Mouse (Mus musculus): ENCODE data around the gene Inpp5k. TPM values are rescaled to one million over a fixed set of nuclear protein-coding genes. Genes with fewer than 3 reads are reported as not detected.
"Not testable (repeated sequence)": the region's sequence is repeated elsewhere in the genome, so short reads cannot be mapped to it uniquely, and the experiment has no call there.

Gene Inpp5k
- total RNA-seq, 1 experiment from 2014 or later: 36.3 TPM

DNA sequence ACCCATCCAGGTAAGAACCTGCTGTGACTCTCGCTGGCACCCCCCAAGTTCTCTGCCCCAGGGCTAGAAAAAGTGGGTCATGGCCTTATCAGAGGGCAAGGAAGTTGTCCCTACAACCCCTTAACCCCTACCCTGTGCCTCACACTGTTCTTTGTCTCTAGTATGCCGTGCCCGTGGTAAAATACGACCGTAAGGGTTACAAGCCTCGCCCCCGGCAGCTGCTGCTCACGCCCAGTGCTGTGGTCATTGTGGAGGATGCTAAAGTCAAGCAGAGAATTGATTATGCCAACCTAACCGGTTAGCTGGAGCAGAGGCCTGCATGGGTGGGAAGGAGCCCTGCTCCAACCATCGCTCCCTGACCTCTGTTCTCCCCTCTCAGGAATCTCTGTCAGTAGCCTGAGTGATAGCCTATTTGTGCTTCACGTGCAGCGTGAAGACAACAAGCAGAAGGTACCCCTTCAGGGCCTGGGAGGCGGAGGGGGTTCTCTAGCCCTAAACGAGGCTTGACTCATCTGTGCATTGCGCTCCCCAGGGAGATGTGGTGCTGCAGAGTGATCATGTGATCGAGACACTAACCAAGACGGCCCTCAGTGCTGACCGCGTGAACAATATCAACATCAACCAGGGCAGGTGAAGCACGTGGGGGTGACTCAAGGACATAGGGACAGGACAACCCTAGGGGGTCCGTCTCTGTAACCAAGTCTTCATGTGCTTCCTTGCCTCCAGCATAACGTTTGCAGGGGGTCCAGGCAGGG is 40.8 kb downstream of the Inpp5k start:
- ATAC-seq (replicated peaks; ENCODE audit: low read depth, poor library complexity, severe bottlenecking): no peak

DNA sequence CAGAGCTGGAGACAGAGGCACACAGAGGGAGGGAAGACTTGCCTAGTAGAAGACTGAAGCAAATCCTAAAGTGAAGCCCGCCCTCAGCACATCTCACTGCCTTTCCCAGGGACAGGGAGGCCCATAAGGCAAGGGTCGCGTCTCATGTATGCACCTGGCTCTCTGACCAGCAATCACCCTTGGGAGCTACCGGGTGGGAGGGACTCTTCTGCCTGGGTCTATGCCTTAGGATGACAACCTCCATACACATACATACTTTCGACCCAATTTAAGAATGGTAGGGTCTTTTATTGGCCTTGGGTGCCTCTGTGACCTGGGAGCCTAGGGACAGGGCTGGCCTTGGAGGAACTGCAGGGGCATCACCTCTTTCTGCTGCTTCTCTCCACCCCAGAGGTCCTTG is 42.6 kb downstream of the Inpp5k start:
- no peak for ATAC-seq (replicated peaks; ENCODE audit: low read depth, poor library complexity, severe bottlenecking)

DNA sequence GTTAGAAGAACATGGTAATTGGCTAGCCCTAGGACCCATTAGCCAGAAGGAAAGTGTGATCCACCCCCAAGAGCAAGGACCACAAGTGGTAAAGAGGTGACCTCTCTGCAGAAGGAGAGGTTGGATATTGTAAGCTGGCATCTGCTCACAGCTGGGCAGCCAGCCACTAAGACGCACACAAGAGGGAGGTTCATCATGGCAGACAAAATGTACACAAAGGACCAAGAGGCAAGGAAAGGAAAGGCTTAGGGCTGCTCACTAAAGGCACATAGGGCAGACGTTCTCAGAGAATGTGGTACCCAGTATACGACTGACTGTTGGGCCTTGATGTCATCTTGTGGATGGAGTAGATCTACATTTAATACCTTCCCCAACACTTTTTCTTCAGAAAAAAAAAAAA is 44.1 kb downstream of the Inpp5k start:
- ATAC-seq (replicated peaks; ENCODE audit: low read depth, poor library complexity, severe bottlenecking): no peak

DNA sequence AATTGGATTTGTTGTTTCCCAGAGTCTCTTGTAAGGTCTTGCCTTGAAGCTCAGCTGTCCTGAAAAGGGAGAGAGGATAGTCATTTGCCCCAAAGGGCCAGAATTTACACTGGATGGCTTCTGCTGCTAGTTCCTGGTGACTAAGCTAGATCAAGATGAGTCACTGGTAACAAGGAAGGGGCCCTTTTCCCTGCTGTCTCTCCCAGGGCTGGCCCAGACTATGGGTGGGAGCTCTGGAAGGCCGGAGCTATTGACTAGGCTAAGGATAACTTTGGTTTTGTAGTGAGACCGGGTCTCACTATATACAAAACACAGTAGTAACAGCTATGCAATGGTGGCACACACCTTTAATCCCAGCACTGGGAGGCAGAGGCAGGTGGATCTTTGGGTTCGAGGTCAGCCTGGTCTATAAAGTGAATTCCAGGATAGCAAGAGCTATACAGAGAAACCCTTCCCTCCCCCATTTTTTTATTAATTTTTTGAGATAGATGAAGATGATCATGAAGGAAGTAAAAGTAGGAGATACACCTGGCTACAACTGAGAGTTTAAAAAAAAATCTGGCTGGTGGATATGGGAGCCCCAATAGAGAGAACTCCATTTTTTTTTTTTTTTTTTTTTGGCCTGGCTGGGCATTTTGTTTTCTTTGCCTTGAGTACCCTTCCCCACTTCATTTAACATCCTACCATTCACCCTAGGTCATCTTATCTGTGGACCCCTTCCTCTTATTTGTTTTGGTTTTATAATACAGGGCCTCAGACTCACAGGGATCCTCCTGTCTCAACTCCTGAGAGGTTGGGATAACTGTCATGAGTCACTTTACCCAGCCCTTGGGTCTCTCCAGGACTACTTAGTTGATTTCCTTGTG is 47.3 kb downstream of the Inpp5k start:
- no peak for ATAC-seq (replicated peaks; ENCODE audit: low read depth, poor library complexity, severe bottlenecking)

DNA sequence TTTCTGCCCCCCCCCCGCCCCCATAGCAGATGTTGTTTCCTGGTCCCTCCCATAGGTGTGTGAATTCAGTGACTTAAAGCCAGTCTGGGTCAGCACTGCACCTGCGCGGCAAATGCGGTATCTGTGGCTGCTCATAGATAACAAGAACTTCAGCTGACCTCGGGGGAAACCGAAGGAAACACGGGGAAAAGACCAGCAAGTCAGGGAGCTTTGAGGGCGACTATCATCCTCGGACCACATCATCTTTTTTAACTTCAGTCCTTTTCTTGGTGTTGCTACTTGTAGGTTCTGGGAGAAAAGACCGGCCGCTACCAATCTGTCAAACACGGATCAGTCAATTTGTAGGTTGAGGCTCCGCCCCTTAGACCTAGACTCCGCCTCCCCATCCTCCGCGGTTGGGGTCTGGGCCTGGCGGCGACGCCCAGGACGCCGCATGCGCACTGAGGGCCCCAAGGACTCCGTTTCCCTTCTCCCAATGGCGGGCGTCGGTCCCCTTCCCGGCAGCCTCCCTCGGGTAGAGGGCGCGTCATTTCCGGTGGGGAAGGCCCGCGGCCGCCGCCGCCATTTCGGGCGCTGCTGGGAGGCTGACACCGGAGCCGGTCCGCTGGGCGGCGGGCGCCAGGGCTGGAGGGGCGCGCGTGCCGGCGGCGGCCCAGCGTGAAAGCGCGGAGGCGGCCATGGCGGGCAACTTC is 48.1 kb downstream of the Inpp5k start, which contains the start of gene Crk:
Crk (plus strand) TSS at position 513 of the 692 bp plus-strand sequence.
- peak; percentile 96 for ATAC-seq (replicated peaks; ENCODE audit: low read depth, poor library complexity, severe bottlenecking)

DNA sequence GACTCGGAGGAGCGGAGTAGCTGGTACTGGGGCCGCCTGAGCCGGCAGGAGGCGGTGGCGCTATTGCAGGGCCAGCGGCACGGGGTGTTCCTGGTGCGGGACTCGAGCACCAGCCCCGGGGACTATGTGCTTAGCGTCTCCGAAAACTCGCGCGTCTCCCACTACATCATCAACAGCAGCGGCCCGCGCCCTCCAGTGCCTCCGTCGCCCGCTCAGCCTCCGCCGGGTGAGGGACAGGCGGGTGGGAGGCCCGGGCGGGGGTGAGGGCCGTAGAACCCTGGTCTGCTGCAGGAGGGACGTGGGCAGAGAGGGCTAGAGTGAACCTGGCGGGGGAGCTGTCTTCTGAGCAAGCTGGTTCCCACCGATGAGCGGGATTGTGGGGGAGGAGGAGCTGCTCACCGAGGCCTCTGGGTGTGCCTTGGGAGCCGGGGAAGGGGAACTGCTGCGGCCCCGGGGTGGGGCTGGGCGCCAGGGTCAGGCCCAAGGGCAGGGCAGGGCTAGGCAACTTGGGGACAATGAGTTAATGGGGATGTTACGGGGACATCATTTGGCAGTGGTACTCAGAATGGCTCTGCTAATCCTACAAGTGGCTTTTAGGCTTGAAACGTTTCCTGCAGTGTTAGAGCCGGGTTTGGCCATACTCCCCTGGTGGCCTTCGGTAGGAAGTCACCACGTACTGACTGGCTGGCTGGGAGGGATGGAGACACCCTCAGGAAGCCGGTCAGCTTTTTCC is 48.8 kb downstream of the Inpp5k start:
- ATAC-seq (replicated peaks; ENCODE audit: low read depth, poor library complexity, severe bottlenecking): peak; percentile 67

DNA sequence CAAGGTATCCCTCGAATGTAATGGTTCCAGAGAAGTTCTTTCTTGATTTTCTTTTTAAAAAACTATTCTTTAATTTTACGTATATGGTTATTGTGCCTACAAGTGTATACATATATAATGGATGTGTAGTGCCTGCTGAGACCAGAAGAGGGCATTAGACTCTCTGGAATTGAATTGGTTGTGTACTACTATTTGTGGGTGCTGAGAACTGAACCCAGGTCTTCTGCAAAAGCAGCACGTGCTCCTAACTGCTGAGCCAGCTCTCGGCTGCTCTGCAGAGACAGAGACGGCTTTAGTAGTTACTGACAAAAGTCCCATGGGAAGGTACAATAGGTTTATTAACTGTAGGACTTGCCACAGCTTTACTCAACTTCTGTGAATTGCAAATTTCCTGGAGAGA is 53.7 kb downstream of the Inpp5k start:
- no peak for ATAC-seq (replicated peaks; ENCODE audit: low read depth, poor library complexity, severe bottlenecking)

DNA sequence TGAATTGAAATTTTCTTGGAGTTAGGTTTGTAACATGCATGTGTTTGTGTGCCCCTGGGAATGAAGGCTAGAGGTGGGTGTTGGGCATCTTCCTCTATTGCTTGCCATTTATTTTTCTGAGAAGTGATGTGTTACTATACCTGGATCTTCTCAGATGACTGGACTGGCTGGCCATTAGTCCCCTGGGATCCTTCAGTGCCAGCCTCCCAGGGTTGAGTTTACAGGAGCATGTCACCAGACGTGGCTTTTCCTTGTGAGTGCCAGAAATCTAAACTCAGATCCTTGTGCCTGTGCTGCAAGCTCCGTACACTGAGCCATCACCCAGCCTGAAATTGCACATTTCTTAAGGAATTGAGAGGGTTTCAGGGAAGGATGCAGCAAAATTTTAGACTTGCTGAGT is 54.2 kb downstream of the Inpp5k start:
- no peak for ATAC-seq (replicated peaks; ENCODE audit: low read depth, poor library complexity, severe bottlenecking)

DNA sequence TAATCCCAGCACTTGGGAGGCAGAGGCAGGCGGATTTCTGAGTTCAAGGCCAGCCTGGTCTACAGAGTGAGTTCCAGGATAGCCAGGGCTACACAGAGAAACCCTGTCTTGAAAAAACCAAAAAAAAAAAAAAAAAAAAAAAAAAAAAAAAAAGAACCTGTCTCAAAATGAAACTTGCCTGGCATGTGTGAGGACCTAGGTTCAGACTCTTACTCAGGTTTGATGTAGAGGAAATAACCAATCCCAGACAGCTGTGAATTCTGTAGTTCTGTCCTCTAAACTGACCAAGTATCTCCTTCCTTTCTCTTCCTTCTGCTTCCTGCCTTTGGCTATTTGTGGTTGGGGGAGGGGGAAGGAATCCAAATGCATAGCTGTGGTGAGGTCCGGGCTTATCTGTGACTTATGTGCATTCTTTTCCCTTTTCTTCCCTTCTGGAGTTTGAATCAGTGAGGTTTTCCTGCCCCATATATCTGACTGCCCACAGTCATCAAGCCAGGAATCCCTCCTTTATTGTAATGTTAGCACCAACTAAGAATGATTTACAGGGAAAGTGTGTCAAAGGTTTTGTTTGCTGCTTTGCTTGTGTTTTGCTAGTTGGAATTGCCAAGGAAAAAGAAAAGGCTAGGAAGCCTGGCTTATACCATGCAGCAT is 56.7 kb downstream of the Inpp5k start:
- ATAC-seq (replicated peaks; ENCODE audit: low read depth, poor library complexity, severe bottlenecking): 0 out of 2 replicates have a peak, but pooled peaks have one; percentile 11

DNA sequence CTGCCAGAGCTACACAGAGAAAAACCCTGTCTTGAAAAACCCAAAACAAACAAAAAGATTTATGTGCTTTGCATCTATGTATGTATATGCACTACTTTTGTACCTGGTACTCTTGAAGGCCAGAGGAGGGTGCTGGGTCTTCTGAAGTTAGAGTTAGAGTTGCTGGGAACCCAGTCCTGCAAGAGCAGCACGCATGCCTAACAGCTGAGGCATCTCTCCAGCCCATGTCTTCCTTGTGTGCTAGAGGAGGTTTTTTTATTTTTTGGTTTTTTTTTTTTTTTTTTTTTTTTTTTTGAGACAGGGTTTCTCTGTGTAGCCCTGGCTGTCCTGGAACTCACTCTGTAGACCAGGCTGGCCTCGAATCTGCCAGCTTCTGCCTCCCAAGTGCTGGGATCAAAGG is 57.3 kb downstream of the Inpp5k start:
- no peak for ATAC-seq (replicated peaks; ENCODE audit: low read depth, poor library complexity, severe bottlenecking)

DNA sequence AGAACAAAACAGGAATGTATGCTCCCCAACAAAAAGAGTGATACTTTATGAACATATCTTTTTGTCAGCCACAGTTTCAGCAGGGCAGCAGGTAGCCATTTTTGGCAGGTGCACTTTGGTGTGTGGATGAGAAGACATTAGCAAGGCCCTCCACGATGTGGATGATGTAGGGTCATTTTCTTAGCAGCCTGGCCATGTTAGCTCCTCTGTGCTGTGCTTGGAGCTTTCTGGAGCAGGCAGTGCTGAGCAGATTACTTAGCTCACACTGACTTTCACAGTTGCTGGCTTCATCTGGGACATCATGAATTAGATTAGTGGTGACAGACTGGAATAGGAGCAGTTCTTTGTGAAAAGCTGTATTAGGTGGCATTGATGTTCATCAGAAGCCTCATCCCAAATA is 59.2 kb downstream of the Inpp5k start:
- no peak for ATAC-seq (replicated peaks; ENCODE audit: low read depth, poor library complexity, severe bottlenecking)

DNA sequence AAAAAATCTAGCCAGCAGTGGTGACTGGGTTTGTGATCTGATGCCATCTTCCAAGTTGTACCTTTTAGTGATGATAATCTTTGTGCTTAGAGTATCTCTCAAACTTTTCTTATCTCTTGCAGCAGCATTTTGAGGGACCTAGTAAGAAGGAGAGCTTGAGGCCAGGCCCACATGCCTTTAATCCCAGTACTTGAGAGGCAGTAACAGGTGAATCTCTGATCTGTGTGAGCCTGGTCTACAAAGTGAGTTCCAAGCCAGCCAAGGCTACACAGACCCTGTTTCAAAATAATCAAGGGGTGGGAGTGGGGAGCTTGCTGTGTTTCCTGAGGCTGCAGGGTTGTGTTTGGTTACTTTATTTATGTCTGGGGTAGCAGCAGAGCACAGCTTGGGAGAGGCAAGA is 60.3 kb downstream of the Inpp5k start:
- ATAC-seq (replicated peaks; ENCODE audit: low read depth, poor library complexity, severe bottlenecking): no peak

DNA sequence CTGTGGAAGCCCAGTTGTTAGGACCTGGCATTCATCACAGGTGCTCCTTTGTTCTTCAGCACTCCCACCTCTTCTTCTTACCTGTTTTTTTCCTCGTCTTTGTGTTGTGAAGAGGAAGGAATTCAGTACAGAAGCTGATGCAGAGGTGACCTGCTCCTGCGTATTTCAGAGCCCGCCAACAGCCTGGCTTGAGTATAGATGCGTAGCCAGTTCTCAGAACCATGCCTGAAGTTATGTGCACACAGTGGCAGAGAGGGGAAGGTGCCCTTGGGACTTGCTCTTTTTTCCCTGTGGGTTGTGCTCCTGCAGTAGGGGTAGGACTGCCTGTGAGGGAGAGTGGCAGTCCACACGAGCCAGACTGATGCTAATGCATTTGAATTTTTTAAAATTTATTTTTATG is 62.8 kb downstream of the Inpp5k start:
- ATAC-seq (replicated peaks; ENCODE audit: low read depth, poor library complexity, severe bottlenecking): no peak

DNA sequence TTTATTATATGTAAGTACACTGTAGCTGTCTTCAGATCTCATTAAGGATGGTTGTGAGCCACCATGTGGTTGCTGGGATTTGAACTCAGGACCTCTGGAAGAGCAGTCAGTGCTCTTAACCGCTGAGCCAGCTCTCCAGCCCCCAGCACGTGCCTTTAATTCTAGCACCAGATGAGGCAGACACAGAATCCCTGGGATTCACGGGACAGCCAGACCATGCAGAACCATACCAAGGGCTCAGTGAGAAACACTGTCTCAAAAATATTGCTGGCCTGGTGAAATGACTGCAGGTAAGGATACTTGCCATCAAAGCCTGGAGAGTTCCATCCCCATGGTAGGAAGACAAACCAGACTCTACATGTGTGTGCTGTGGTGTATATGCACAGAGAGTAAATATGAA is 66.7 kb downstream of the Inpp5k start:
- ATAC-seq (replicated peaks; ENCODE audit: low read depth, poor library complexity, severe bottlenecking): not testable (repeated sequence)

Other genes with a start within 250 kb of the Inpp5k start
- gene Serpinf1, start 208.3 kb upstream of the Inpp5k start, total RNA-seq (2017): 76.0 and 77.8 TPM in 2 replicates
- gene Serpinf2, start 191.4 kb upstream of the Inpp5k start, total RNA-seq (2017): 0.32 TPM in 1 of 2 replicates, not detected in the other
- 8.4 and 8.6 TPM in 2 replicates for gene Wdr81, start 176.3 kb upstream of the Inpp5k start, total RNA-seq (2017)
- gene Tlcd2, start 169.3 kb upstream of the Inpp5k start, total RNA-seq (2017): 26.9 and 33.6 TPM in 2 replicates
- 130 and 156 TPM in 2 replicates for gene Prpf8, start 144.2 kb upstream of the Inpp5k start, total RNA-seq (2017)
- 0.41 TPM in 1 of 2 replicates, not detected in the other for gene Rilp, start 120.9 kb upstream of the Inpp5k start, total RNA-seq (2017)
- gene Scarf1, start 117.4 kb upstream of the Inpp5k start, total RNA-seq (2017): 1.8 and 2.6 TPM in 2 replicates
- 6.1 and 14.4 TPM in 2 replicates for gene Slc43a2, start 99.3 kb upstream of the Inpp5k start, total RNA-seq (2017)
- 74.6 and 76.9 TPM in 2 replicates for gene Pitpna, start 42.9 kb upstream of the Inpp5k start, total RNA-seq (2017)
- 19.5 and 22.3 TPM in 2 replicates for gene Myo1c, start 19.5 kb downstream of the Inpp5k start, total RNA-seq (2017)
- 38.9 and 51.4 TPM in 2 replicates for gene Crk, start 48.3 kb downstream of the Inpp5k start, total RNA-seq (2017)
- gene Ywhae, start 101.9 kb downstream of the Inpp5k start, total RNA-seq (2017): 384 and 653 TPM in 2 replicates
- gene Doc2b, start 165.1 kb downstream of the Inpp5k start, total RNA-seq (2017): not detected in 2 replicates

Measured in common myeloid progenitor, adult 5-6 weeks (primary cell).